Mouse (Mus musculus) bone marrow macrophage, adult 2 months (primary cell): ENCODE results near the gene Pcdh7.

Experiments
- CTCF ChIP-seq: IDR thresholded peaks from 2 replicates; pipeline ENCODE4 v1.5.1; 2012; ENCODE audit warnings: low read depth, mild to moderate bottlenecking, low read length, moderate library complexity
- POLR2A ChIP-seq: IDR thresholded peaks from 2 replicates; pipeline ENCODE4 v1.6.1; 2012; ENCODE audit warnings: mild to moderate bottlenecking, low read depth, low read length, borderline replicate concordance

- TF ChIP-seq CTCF: no peak
- TF ChIP-seq POLR2A: no peak
Measured at GRCm38 (mm10) chr5:57945419-57945818, 227.7 kb downstream of the Pcdh7 start.
